Mouse (Mus musculus) olfactory bulb, adult 2 months (tissue): ENCODE data around the gene Gm49342. TPM values are rescaled to one million over a fixed set of nuclear protein-coding genes. Genes with fewer than 3 reads are reported as not detected.
"Not testable (repeated sequence)": the region's sequence is repeated elsewhere in the genome, so short reads cannot be mapped to it uniquely, and the experiment has no call there.

Source experiments
- H3K27ac ChIP-seq: fragments of 200-500 bp; 2 replicates; pipeline ENCODE4 v1.5.1; 2012; ENCODE audit warnings: low read depth, low read length; ENCODE audit not compliant: insufficient read depth
- H3K4me1 ChIP-seq: fragments of 200-500 bp; 2 replicates; pipeline ENCODE4 v1.6.1; 2012; ENCODE audit warnings: low read length; ENCODE audit not compliant: control insufficient read depth, insufficient read depth
- H3K4me3 ChIP-seq: fragments of 200-500 bp; 2 replicates; pipeline ENCODE4 v1.5.1; 2012; ENCODE audit warnings: mild to moderate bottlenecking, low read depth, low read length, moderate library complexity; ENCODE audit not compliant: insufficient read depth
- CTCF ChIP-seq: fragments of 200-500 bp; IDR thresholded peaks from 2 replicates; pipeline ENCODE4 v1.5.1; 2012; ENCODE audit warnings: low read depth, mild to moderate bottlenecking, low read length, moderate library complexity; ENCODE audit not compliant: insufficient read depth
- POLR2A ChIP-seq: fragments of 200-500 bp; IDR thresholded peaks from 2 replicates; pipeline ENCODE4 v1.6.1; 2012; ENCODE audit warnings: mild to moderate bottlenecking, low read depth, low read length, moderate library complexity; ENCODE audit not compliant: insufficient read depth
- WGBS: fragments of 180-500 bp; shearing (Covaris S2); methylation state at CpG from one replicate; pipeline ENCODE4 v1.1.7; 2018; 5-methylcytosine and 5-hydroxymethylcytosine counted together
- polyA plus RNA-seq: library from polyadenylated mRNA; stranded (reverse); fragments of >200 nt; gene quantifications from 2 replicates; pipeline ENCODE4 v1.2.4, GENCODE M21; 2012; ENCODE audit warnings: low replicate concordance; ENCODE audit not compliant: missing spikeins, insufficient read depth, insufficient read length

Gene Gm49342
- polyA plus RNA-seq, 1 experiment, result not detected

GRCm38 (mm10) chr14:50930754-50931492, 13.4 kb upstream of the Gm49342 start, which contains the start of the genes Pip4p1 and Pnp:
Gene Pip4p1 (minus strand): TSS chr14:50930856.
Gene Pnp (plus strand): TSS chr14:50931082.
- WGBS, result under 1% methylated on average over 68 of the region's 68 CpGs
- H3K27ac ChIP-seq, result peak within 1 kb of the TSS; percentile 76
- peak within 1 kb of the TSS; percentile 71 for H3K4me3 ChIP-seq
- TF ChIP-seq POLR2A (peak; percentile 68), CTCF (no peak)
- peaks cover 2% of the 10 kb centered on the region; the same call in 1 of the 2 replicates for H3K4me1 ChIP-seq

GRCm38 (mm10) chr14:50931493-50932020, 12.8 kb upstream of the Gm49342 start:
- Histone ChIP-seq H3K4me3 (peak overlapping the region; percentile 71), H3K27ac (peak overlapping the region; percentile 37), H3K4me1 (no peaks in the 10 kb centered on the region)
- TF ChIP-seq POLR2A (no peak), CTCF (no peak)
- WGBS, result 10% methylated on average over 12 of the region's 12 CpGs

- Histone ChIP-seq H3K4me1 (no peaks in the 10 kb centered on the region), H3K4me3 (no peak overlapping the region), H3K27ac (no peak overlapping the region)
- 41% methylated on average over 1 of the region's 1 CpGs for WGBS
- TF ChIP-seq POLR2A, result no peak
- TF ChIP-seq CTCF, result no peak
These were observed 7.7 kb upstream of the Gm49342 start for GRCm38 (mm10) chr14:50936649-50937048.

- Histone ChIP-seq H3K4me1 (no peaks in the 10 kb centered on the region), H3K27ac (no peak overlapping the region), H3K4me3 (no peak overlapping the region)
- TF ChIP-seq POLR2A (no peak), CTCF (no peak)
- WGBS, result 90% methylated on average over 3 of the region's 3 CpGs
These were observed 6.0 kb upstream of the Gm49342 start for GRCm38 (mm10) chr14:50938119-50938908.

- no peak overlapping the region for H3K4me3 ChIP-seq
- WGBS, result 45% methylated on average over 2 of the region's 2 CpGs
- no peak overlapping the region for H3K27ac ChIP-seq
- H3K4me1 ChIP-seq, result no peaks in the 10 kb centered on the region
- TF ChIP-seq POLR2A (no peak), CTCF (no peak)
These were observed 5.4 kb upstream of the Gm49342 start for GRCm38 (mm10) chr14:50938940-50939339.

- Histone ChIP-seq H3K4me3 (peak overlapping the region; percentile 81), H3K27ac (peak overlapping the region; percentile 79)
- under 1% methylated on average over 14 of the region's 15 CpGs for WGBS
- H3K4me1 ChIP-seq, result not testable (repeated sequence)
- TF ChIP-seq CTCF, result 0 out of 2 replicates have a peak, but pooled peaks have one; percentile 11
These were observed 334 bp downstream of the Gm49342 start for GRCm38 (mm10) chr14:50944668-50945033.

- WGBS, result 4% methylated on average over 6 of the region's 6 CpGs
- H3K27ac ChIP-seq, result peak overlapping the region; percentile 79
- peak overlapping the region; percentile 43 for H3K4me3 ChIP-seq
- H3K4me1 ChIP-seq, result not testable (repeated sequence)
These were observed 764 bp downstream of the Gm49342 start for GRCm38 (mm10) chr14:50945081-50945480.

- not testable (repeated sequence) for H3K4me1 ChIP-seq, H3K4me3 ChIP-seq, H3K27ac ChIP-seq
- 18% methylated on average over 3 of the region's 3 CpGs for WGBS
These were observed 1.2 kb downstream of the Gm49342 start for GRCm38 (mm10) chr14:50945526-50945925.

GRCm38 (mm10) chr14:50955487-50955886, 11.2 kb downstream of the Gm49342 start:
- TF ChIP-seq POLR2A, result no peak
- TF ChIP-seq CTCF, result no peak
- peaks cover 5% of the 10 kb centered on the region; the same call in 1 of the 2 replicates for H3K4me1 ChIP-seq
- H3K27ac ChIP-seq, result no peak overlapping the region
- 90% methylated on average over 10 of the region's 10 CpGs for WGBS
- H3K4me3 ChIP-seq, result no peak overlapping the region

- H3K4me1 ChIP-seq, H3K27ac ChIP-seq: not testable (repeated sequence)
- H3K4me3 ChIP-seq, result peak within 1 kb of the TSS; percentile 17
- WGBS, result 5% methylated on average over 19 of the region's 19 CpGs
These were observed 11.7 kb downstream of the Gm49342 start, which contains the start of gene Pnp2 for GRCm38 (mm10) chr14:50955942-50956508. Gene Pnp2 (plus strand): TSS chr14:50955992.

- WGBS, result 75% methylated on average over 6 of the region's 6 CpGs
- H3K4me1 ChIP-seq, H3K27ac ChIP-seq, H3K4me3 ChIP-seq: not testable (repeated sequence)
These were observed 12.4 kb downstream of the Gm49342 start for GRCm38 (mm10) chr14:50956724-50957123.

- 77% methylated on average over 3 of the region's 3 CpGs for WGBS
- not testable (repeated sequence) for H3K27ac ChIP-seq, H3K4me1 ChIP-seq, H3K4me3 ChIP-seq
These were observed 12.8 kb downstream of the Gm49342 start for GRCm38 (mm10) chr14:50957146-50957545.
